Mouse (Mus musculus) cerebellum, adult 11 months (tissue): ENCODE results near the gene Usp13.

Experiments
- DNase-seq: peaks from one replicate; pipeline ENCODE4 v3.0.0; 2022

Gene Usp13

DNA sequence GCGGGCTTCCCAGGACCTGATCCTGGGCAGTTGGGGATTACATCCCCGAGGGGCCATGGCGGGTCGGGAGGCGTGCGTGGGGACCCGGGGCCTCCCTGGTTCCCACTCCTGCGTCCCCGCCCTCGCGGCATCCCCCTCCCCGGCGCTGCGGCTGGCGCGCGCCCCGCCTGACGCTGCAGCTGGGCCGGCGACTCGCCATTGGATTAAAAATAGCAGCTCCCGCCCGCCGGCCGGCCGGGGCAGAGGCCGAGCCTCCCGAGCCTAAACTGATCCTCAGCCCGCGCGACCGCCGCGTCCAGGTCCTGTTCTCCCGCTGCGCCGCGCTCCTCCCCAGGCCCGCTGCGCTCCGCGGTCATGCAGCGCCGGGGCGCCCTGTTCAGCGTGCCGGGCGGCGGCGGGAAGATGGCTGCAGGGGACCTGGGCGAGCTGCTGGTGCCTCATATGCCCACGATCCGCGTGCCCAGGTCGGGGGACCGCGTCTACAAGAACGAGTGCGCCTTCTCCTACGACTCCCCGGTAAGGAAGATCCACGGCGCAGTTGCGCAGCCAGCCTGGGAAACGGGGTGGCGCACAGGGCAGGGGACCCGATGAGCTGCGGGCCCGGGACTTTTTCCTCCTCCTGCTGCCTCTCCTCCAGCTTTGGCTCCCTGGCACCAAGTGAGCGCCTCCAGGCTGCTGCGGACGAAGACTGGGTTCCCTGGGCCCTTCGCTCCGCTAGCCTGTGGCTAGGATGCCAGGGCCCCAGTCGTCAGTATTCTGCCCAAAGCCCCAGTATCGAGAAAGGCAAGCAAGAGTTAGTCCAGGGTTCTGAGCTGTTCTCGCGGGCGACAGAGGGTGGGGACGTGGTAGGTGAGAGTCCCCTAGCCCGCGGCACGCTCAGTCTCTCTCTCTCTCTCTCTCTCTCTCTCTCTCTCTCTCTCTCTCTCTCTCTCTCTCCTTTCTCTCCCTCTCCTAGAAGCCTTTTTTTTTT is at the start of gene Usp13:
Gene Usp13 (plus strand): TSS at position 190 of the 970 bp plus-strand sequence.
- peak; percentile 66 for DNase-seq

DNA sequence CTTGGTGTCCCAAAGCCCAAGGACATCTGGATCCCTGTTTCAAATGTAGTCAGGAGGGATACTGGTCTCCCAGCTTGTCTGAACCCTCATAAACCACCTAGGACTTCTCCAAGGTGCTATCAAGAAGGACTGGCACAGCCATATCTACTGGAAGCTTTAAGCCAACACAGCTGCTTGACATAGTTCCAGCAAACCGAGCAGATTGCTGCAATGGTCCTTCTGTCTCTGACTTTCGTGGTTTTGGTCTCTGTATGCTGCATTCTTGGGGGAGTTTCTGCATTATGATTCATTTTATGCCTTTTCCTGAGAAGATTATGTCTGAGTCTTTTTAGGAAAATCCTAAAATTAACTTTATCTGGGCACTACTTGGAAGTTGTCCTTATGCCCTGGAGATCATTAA is 46.6 kb upstream of the Usp13 start:
- DNase-seq, result no peak

GRCm38 (mm10) chr3:32817001-32817356 is 367 bp upstream of the Usp13 start:
- DNase-seq, result no peak

GRCm38 (mm10) chr3:32818327-32818900 is 1.1 kb downstream of the Usp13 start:
- DNase-seq, result peak; percentile 12

GRCm38 (mm10) chr3:32822620-32823019 is 5.3 kb downstream of the Usp13 start:
- no peak for DNase-seq

GRCm38 (mm10) chr3:32824923-32825322 is 7.6 kb downstream of the Usp13 start:
- DNase-seq, result no peak

GRCm38 (mm10) chr3:32825964-32826479 is 8.7 kb downstream of the Usp13 start:
- no peak for DNase-seq

GRCm38 (mm10) chr3:32826701-32827100 is 9.4 kb downstream of the Usp13 start:
- peak; percentile 25 for DNase-seq

DNA sequence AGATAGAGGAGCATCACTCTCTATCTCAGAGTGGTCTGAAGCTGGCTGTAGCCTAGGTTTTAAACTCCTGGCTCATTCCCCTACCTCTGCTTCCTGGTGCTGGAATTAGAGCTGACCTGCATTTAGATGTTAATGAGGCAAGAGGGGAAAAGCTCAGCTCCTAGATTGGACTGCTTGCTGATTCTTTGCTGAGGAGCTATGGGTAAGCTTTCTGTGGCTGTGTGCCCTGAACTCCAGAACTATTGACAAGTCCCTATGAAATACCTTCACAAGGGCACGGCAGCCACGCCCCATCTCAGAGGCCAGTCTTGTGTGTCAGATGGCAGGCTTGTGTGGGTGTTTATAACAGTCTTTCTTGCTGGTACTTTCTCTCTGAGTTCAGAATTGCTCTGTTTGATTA is 16.5 kb downstream of the Usp13 start:
- DNase-seq, result no peak

DNA sequence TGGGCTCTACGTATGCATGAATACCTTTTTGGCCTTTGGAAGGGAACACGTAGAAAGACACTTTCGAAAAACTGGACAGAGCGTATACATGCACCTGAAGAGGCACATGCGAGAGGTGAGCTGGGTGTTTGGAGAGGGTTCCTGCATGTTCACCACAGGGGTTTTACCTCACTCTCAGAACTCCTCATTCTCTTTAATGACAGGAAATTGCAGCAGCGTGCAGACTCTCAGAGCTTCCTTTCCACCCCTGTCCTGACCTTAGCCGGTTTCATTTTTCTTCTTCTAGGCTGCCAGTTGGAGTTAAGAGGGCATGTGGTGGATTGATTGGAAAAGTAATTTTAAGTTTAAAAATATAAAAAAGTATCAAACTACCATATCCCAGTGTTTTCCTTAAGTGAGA is 20.5 kb downstream of the Usp13 start:
- DNase-seq, result no peak

DNA sequence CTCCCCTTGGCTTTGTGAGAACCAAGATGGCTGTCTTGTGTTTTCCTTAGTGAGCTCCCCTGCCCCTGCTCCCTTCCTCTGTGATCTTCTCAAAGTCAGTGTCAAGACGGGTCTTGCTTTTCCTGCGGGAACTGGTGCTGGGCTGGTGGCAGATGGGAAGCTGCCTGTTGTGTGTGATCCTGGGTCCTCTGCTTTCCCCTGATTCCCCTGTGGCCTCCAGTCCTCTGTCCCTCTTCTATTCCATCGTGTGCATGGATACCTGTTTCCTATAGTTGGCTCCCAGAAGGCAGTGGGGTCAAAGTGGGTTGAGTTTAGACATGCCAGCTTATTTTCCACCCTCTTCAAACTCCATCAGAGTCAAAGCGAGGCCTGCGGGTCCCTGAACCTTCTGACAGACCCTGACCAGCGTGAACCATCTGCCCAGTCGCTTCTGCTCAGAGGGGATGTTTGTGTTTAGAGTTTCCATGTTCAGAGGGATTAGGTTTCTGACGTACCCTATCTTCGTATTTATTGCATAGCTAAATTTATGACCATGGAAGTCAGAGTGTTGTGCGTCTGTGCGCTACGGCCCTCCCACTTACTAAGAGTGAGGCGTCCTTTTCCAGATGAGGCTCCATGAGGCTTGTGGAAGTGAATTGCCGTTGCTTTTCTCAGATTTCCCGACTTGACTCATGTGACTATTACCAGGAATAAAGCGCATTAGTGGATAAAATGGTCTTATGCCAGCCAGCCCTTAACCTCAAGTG is 39.2 kb downstream of the Usp13 start:
- DNase-seq, result no peak

DNA sequence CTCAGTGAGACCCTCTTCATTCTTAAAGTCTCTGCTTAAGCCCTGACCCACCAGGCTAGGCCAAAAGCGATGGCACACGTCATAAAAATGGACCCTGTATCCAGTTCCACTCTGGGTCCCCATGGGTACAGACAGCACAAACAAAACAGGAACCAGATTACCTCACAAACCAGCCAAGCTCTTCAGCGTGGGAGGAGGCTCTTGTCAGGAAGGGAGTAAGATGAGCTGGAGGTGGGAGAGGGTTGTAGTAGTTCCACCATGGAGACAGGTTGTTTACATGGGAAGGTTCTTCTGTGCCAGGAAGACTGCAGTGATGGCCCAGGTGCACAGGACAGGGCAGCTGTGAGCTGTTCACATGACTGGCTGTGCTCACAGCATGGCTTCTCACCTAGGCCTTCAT is 53.7 kb downstream of the Usp13 start:
- no peak for DNase-seq

DNA sequence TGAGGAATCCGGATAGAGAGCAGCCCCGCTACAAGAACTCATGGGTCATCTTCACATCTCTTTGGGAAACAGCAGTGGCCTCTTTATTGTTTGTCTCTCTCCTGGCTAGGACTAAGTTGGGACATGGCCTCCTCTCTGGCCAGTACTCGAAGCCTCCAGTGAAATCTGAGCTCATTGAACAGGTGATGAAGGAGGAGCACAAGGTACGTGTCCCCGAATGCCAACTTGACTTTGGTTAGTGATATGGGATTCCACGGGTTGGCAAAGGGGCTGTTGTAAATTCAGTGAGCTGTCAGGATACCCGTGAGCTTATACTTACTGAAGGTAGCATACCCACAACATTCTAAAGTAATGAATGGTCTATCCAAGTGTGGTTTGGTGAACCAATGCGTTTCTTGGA is 69.0 kb downstream of the Usp13 start:
- no peak for DNase-seq

- no peak for DNase-seq
Measured at GRCm38 (mm10) chr3:32888886-32889285, 71.5 kb downstream of the Usp13 start.

- DNase-seq, result no peak
Measured at GRCm38 (mm10) chr3:32890174-32890573, 72.8 kb downstream of the Usp13 start.

DNA sequence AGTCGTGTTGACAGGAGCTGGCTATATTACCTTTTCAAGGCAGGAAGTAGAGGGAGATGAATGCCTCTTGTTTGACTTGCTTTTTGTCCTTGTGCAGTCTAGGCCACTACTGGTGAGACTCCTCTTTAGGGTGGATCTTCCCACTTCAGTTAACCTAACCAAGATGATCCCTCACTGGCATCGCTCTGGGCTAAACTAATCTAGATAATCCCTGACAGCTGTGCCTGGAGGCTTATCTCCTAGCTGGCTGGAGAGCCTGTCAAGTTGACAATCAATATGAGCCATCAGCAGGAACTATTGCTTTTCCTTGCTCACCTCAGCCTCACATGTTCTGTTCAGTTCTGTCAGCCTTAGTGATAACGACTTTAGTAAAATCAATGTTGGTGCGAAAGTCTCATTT is 86.1 kb downstream of the Usp13 start:
- DNase-seq, result no peak

DNA sequence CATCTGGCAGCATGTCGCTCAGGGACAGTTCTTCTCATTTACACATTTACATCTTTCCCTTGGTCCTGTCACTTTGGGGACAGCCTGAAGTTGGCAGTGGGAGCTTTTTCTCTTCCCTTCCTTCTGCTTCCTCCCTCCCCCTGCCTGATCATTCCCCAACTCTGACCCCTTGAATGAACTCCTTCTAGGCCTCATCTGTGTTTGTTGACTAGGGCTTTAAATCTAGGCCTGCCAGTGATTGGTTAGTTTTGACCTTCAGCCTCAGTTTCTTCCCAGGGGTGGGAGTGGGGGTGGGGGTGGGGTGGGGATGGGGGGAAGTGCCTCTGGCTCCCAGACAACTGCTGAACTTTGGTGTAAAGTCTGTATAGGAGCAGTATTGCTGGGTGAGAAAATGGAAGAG is 87.3 kb downstream of the Usp13 start:
- DNase-seq, result no peak

GRCm38 (mm10) chr3:32905850-32906779 is 88.8 kb downstream of the Usp13 start:
- DNase-seq, result no peak

- no peak for DNase-seq
Measured at GRCm38 (mm10) chr3:32908400-32908799, 91.1 kb downstream of the Usp13 start.

DNA sequence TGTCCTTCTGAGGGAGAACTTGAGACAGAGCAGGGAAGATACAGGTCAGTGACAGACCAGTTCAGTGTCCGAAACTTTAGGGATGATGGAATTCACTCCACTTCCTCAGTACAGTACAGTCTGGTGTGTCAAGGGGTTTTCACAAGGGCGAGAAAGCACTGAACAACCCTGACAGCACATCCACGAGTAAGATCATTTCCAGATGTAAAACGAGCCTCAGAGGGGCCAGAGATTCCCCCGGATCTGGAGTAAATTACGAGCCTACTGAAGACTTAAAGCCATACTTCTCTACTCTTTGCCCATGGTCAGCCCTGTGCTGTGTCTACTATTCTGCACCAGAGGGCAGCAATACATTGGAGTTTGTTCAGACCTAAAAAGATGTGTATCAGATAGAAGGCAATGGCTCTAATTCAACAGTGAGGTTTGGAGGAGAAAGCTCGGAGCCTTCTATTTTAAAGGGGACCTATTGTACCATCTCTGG is 92.8 kb downstream of the Usp13 start:
- DNase-seq, result no peak

- DNase-seq, result no peak
Measured at GRCm38 (mm10) chr3:32924168-32924567, 106.8 kb downstream of the Usp13 start.
